Mouse (Mus musculus) CH12.LX (cell line): ENCODE measurements around the gene Elf5. TPM values are rescaled to one million over a fixed set of nuclear protein-coding genes. Genes with fewer than 3 reads are reported as not detected.

Experiments used
- DNase-seq: peaks from one replicate; pipeline ENCODE4 v3.0.0-alpha.2; 2013; ENCODE audit errors: extremely low read depth
- H3K27ac ChIP-seq: 2 replicates; pipeline ENCODE4 v1.5.1; 2012; ENCODE audit warnings: low read depth, mild to moderate bottlenecking, control low read depth, moderate library complexity; ENCODE audit not compliant: insufficient read depth
- H3K27me3 ChIP-seq: replicated peaks from 2 replicates; pipeline ENCODE3; 2012; ENCODE audit warnings: inconsistent platforms
- H3K36me3 ChIP-seq, 2 experiments: replicated peaks in 1 of 2; 2 replicates each; pipeline versions ENCODE3 to v1.6.1; 2012; ENCODE audit warnings: inconsistent platforms in 1 of 2, low read length in 1 of 2, mild to moderate bottlenecking in 1 of 2, mixed read lengths in 1 of 2, moderate library complexity in 1 of 2; ENCODE audit not compliant: control insufficient read depth in 1 of 2, insufficient read depth in 1 of 2
- H3K4me1 ChIP-seq, 2 experiments: 2 replicates each; pipeline ENCODE4 v1.6.1; 2012; ENCODE audit warnings: inconsistent platforms in 1 of 2, moderate library complexity in 1 of 2; ENCODE audit not compliant: insufficient read depth in 2 of 2, control insufficient read depth in 1 of 2
- H3K4me2 ChIP-seq: 2 replicates; pipeline ENCODE4 v1.6.1; 2012; ENCODE audit warnings: low read depth, mild to moderate bottlenecking, control low read depth; ENCODE audit not compliant: poor library complexity, insufficient read depth, severe bottlenecking
- H3K4me3 ChIP-seq, 3 experiments: fragments of 150-350 bp in 1 of 3; sonication (generic) in 1 of 3; replicated peaks in 1 of 3; 2 replicates each; pipeline versions ENCODE3 to v1.5.1; 2011 to 2012; ENCODE audit warnings: low read depth in 2 of 3, low read length in 2 of 3, mild to moderate bottlenecking in 2 of 3, moderate library complexity in 2 of 3, control low read depth in 1 of 3, improper control_type of control experiment in 1 of 3, inconsistent platforms in 1 of 3, mixed read lengths in 1 of 3; ENCODE audit not compliant: poor library complexity in 1 of 3
- H3K79me2 ChIP-seq: replicated peaks from 2 replicates; pipeline ENCODE4 v1.6.1; 2012; ENCODE audit warnings: mild to moderate bottlenecking, moderate library complexity; ENCODE audit not compliant: control insufficient read depth, poor library complexity, insufficient read depth, severe bottlenecking; ENCODE audit errors: extremely low read depth
- H3K9ac ChIP-seq: 2 replicates; pipeline ENCODE4 v1.6.1; 2012; ENCODE audit warnings: low read depth, mild to moderate bottlenecking, control low read depth, moderate library complexity; ENCODE audit not compliant: insufficient read depth
- H3K9me3 ChIP-seq: replicated peaks from 2 replicates; pipeline ENCODE3; 2012; ENCODE audit warnings: low read length, inconsistent platforms, mixed read lengths
- BHLHE40 ChIP-seq: IDR thresholded peaks from 2 replicates; pipeline ENCODE4 v1.6.1; 2011; ENCODE audit warnings: mild to moderate bottlenecking, low read depth, low read length, improper control_type of control experiment
- CHD2 ChIP-seq: IDR thresholded peaks from 2 replicates; pipeline ENCODE4 v1.6.1; 2011; ENCODE audit warnings: low read length, improper control_type of control experiment
- CTCF ChIP-seq, 2 experiments: IDR thresholded peaks in 1 of 2; conservative IDR thresholded peaks in 1 of 2; 2 replicates each; pipeline ENCODE4 v1.5.1; 2011 to 2012; ENCODE audit warnings: low read depth in 2 of 2, low read length in 2 of 2, improper control_type of control experiment in 1 of 2, inconsistent platforms in 1 of 2, mild to moderate bottlenecking in 1 of 2, moderate library complexity in 1 of 2
- ELF1 ChIP-seq: IDR thresholded peaks from 2 replicates; pipeline ENCODE4 v1.6.1; 2014; ENCODE audit warnings: low read depth, mild to moderate bottlenecking, inconsistent platforms, low read length, improper control_type of control experiment
- GABPA ChIP-seq: IDR thresholded peaks from 2 replicates; pipeline ENCODE4 v1.6.1; 2012; ENCODE audit warnings: low read depth, low read length, improper control_type of control experiment, inconsistent platforms; ENCODE audit not compliant: insufficient replicate concordance
- HCFC1 ChIP-seq: IDR thresholded peaks from 2 replicates; pipeline ENCODE4 v1.6.1; 2012; ENCODE audit warnings: low read depth, mild to moderate bottlenecking, inconsistent platforms, low read length, improper control_type of control experiment
- JUN ChIP-seq: IDR thresholded peaks from 2 replicates; pipeline ENCODE4 v1.6.1; 2011; ENCODE audit warnings: low read depth, mild to moderate bottlenecking, low read length, improper control_type of control experiment, moderate library complexity; ENCODE audit not compliant: insufficient read depth
- JUND ChIP-seq: conservative IDR thresholded peaks from 2 replicates; pipeline ENCODE4 v1.6.1; 2011; ENCODE audit warnings: low read depth, low read length, improper control_type of control experiment
- KAT2A ChIP-seq: IDR thresholded peaks from 2 replicates; pipeline ENCODE4 v1.6.1; 2012; ENCODE audit warnings: low read length, improper control_type of control experiment, inconsistent platforms; ENCODE audit not compliant: insufficient replicate concordance
- MAFK ChIP-seq: IDR thresholded peaks from 2 replicates; pipeline ENCODE4 v1.6.1; 2011; ENCODE audit warnings: low read length, improper control_type of control experiment; ENCODE audit not compliant: insufficient replicate concordance
- MAX ChIP-seq: IDR thresholded peaks from 2 replicates; pipeline ENCODE4 v1.6.1; 2011; ENCODE audit warnings: low read length, improper control_type of control experiment
- MAZ ChIP-seq: IDR thresholded peaks from 2 replicates; pipeline ENCODE4 v1.6.1; 2012; ENCODE audit warnings: low read depth, mild to moderate bottlenecking, inconsistent platforms, low read length, improper control_type of control experiment, moderate library complexity
- MEF2A ChIP-seq: IDR thresholded peaks from 2 replicates; pipeline ENCODE4 v1.6.1; 2014; ENCODE audit warnings: low read depth, mild to moderate bottlenecking, inconsistent platforms, low read length, improper control_type of control experiment, borderline replicate concordance
- MXI1 ChIP-seq: IDR thresholded peaks from 2 replicates; pipeline ENCODE4 v1.6.1; 2011; ENCODE audit warnings: mild to moderate bottlenecking, low read depth, low read length, improper control_type of control experiment
- NELFE ChIP-seq: IDR thresholded peaks from 2 replicates; pipeline ENCODE4 v1.6.1; 2011; ENCODE audit warnings: low read depth, low read length, improper control_type of control experiment
- NRF1 ChIP-seq: IDR thresholded peaks from 2 replicates; pipeline ENCODE4 v1.6.1; 2014; ENCODE audit warnings: low read depth, mild to moderate bottlenecking, inconsistent platforms, low read length, improper control_type of control experiment, moderate library complexity
- POLR2A ChIP-seq: IDR thresholded peaks from 2 replicates; pipeline ENCODE4 v1.6.1; 2011; ENCODE audit warnings: low read depth, mild to moderate bottlenecking, improper control_type of control experiment, low read length
- POLR2AphosphoS2 ChIP-seq: IDR thresholded peaks from 2 replicates; pipeline ENCODE4 v1.6.1; 2011; ENCODE audit warnings: low read depth, low read length, improper control_type of control experiment
- RAD21 ChIP-seq: IDR thresholded peaks from 2 replicates; pipeline ENCODE4 v1.6.1; 2011; ENCODE audit warnings: low read depth, mild to moderate bottlenecking, low read length, improper control_type of control experiment, moderate library complexity
- RCOR1 ChIP-seq: conservative IDR thresholded peaks from 2 replicates; pipeline ENCODE4 v1.6.1; 2012; ENCODE audit warnings: low read depth, mild to moderate bottlenecking, inconsistent platforms, low read length, improper control_type of control experiment
- TBP ChIP-seq: conservative IDR thresholded peaks from 2 replicates; pipeline ENCODE4 v1.6.1; 2011; ENCODE audit warnings: low read depth, low read length, improper control_type of control experiment
- UBTF ChIP-seq: IDR thresholded peaks from 2 replicates; pipeline ENCODE4 v1.6.1; 2012; ENCODE audit warnings: low read depth, mild to moderate bottlenecking, inconsistent platforms, low read length, improper control_type of control experiment, moderate library complexity
- ZC3H11A ChIP-seq: IDR thresholded peaks from 2 replicates; pipeline ENCODE4 v1.6.1; 2012; ENCODE audit warnings: low read depth, mild to moderate bottlenecking, inconsistent platforms, low read length, improper control_type of control experiment
- ZKSCAN1 ChIP-seq: IDR thresholded peaks from 2 replicates; pipeline ENCODE4 v1.6.1; 2012; ENCODE audit warnings: low read depth, inconsistent platforms, low read length, improper control_type of control experiment, borderline replicate concordance
- dilution Hi-C: fragments of 300-500 bp; cut with MboI; formaldehyde crosslinking; loops from 2 replicates; pipeline ENCODE4 v1.14.3; 2020; ENCODE audit warnings: low sequenced_read_pairs; ENCODE audit not compliant: extremely low pct_unique_long_range_greater_than_20kb, extremely low pct_ligation_motif_present
- in situ Hi-C: fragments of 300-500 bp; cut with MboI; formaldehyde crosslinking; loops from 3 replicates; pipeline ENCODE4 v1.14.3; 2019; ENCODE audit warnings: low sequenced_read_pairs, low pct_ligation_motif_present, low pct_unique_long_range_greater_than_20kb, mixed read lengths
- polyA plus RNA-seq: library from polyadenylated mRNA; unstranded; fragments of >175 nt; gene quantifications from 2 replicates; pipeline ENCODE4 v1.2.1, GENCODE M21; 2012; ENCODE audit warnings: low read depth; ENCODE audit not compliant: insufficient read length
- total RNA-seq, 2 experiments: library from RNA; depleted of rRNA; stranded (reverse); fragments of 300-350 nt in 1 of 2; fragments of >200 nt in 1 of 2; gene quantifications; 2 replicates each; pipeline ENCODE4 v1.2.3; 2012 to 2014

Elf5 gene
- total and polyA plus RNA-seq, 3 experiments: not detected

- no peak for DNase-seq
- no peak overlapping the region for H3K4me2 ChIP-seq
- H3K9me3 ChIP-seq: no peaks in the 10 kb centered on the region
- dilution Hi-C loops (no loop called here), in situ Hi-C loops (no loop called here)
- H3K4me3 ChIP-seq: no peak overlapping the region
- TF ChIP-seq ELF1: no peak
- no peak for TF ChIP-seq POLR2AphosphoS2
- no peak for TF ChIP-seq HCFC1
- no peak for TF ChIP-seq MEF2A
- TF ChIP-seq GABPA: no peak
- no peak for TF ChIP-seq RAD21
- no peak for TF ChIP-seq NRF1
- no peak for TF ChIP-seq BHLHE40
- no peak for TF ChIP-seq TBP
- no peak for TF ChIP-seq MAZ
- H3K36me3 ChIP-seq: peaks cover 27 to 70% of the 10 kb centered on the region in 2 experiments
- H3K79me2 ChIP-seq: no peaks in the 10 kb centered on the region
- no peak overlapping the region for H3K9ac ChIP-seq
- H3K27ac ChIP-seq: no peak overlapping the region
- peaks cover 4 to 32% of the 10 kb centered on the region in 2 experiments for H3K4me1 ChIP-seq
- H3K27me3 ChIP-seq: no peaks in the 10 kb centered on the region
Observed at GRCm38 (mm10) chr2:103476657-103477056, 65.2 kb downstream of the Elf5 start.

GRCm38 (mm10) chr2:103477456-103477855, 66.0 kb downstream of the Elf5 start:
- dilution Hi-C loops (no loop called here), in situ Hi-C loops (no loop called here)
- no peaks in the 10 kb centered on the region for H3K79me2 ChIP-seq
- no peak overlapping the region for H3K27ac ChIP-seq
- H3K27me3 ChIP-seq: no peaks in the 10 kb centered on the region
- no peak overlapping the region for H3K4me3 ChIP-seq
- H3K9me3 ChIP-seq: no peaks in the 10 kb centered on the region
- TF ChIP-seq CTCF (conservative IDR thresholded peaks at IDR 0.05 in 1 of 2, IDR thresholded peaks at IDR 0.05 in 1 of 2; ENCODE audit: low read depth in 2 of 2, low read length in 2 of 2): no peak
- no peak for TF ChIP-seq ZKSCAN1
- TF ChIP-seq GABPA: no peak
- TF ChIP-seq MEF2A: no peak
- TF ChIP-seq MAX: no peak
- no peak for TF ChIP-seq NELFE
- no peak for TF ChIP-seq TBP
- no peak for TF ChIP-seq CHD2
- no peak for TF ChIP-seq UBTF
- no peak for TF ChIP-seq MXI1
- TF ChIP-seq ELF1: no peak
- TF ChIP-seq JUN: no peak
- no peak for TF ChIP-seq ZC3H11A
- no peak for TF ChIP-seq JUND
- TF ChIP-seq RCOR1: no peak
- no peak for TF ChIP-seq KAT2A
- TF ChIP-seq MAFK: no peak
- no peak for TF ChIP-seq POLR2A
- no peak for TF ChIP-seq POLR2AphosphoS2
- no peak overlapping the region for H3K4me2 ChIP-seq
- H3K36me3 ChIP-seq: peaks cover 26 to 72% of the 10 kb centered on the region in 2 experiments
- no peak for DNase-seq
- H3K9ac ChIP-seq: no peak overlapping the region
- H3K4me1 ChIP-seq: peaks cover 4 to 40% of the 10 kb centered on the region in 2 experiments
